Mouse (Mus musculus) liver, postnatal 0 days (tissue): ENCODE measurements around the gene Smtnl1. TPM values are rescaled to one million over a fixed set of nuclear protein-coding genes. Genes with fewer than 3 reads are reported as not detected.
A peak's percentile ranks its signal among the peaks of the same experiment; 100 is the strongest.

Source experiments
- ATAC-seq: fragments of 200-750 bp; cut with Nextera tagmentation; 2 replicates; pipeline ENCODE4 v1.8.0; 2017; ENCODE audit warnings: mild to moderate bottlenecking, moderate library complexity
- DNase-seq: peaks from one replicate; pipeline ENCODE4 v3.0.0-alpha.2; 2016
- H3K27ac ChIP-seq: fragments of 300-500 bp; sonication (generic); 2 replicates; pipeline ENCODE4 v1.5.1; 2014; ENCODE audit warnings: antibody characterized with exemption, moderate library complexity, mild to moderate bottlenecking, low read depth
- H3K27me3 ChIP-seq: fragments of 300-500 bp; sonication (generic); 2 replicates; pipeline ENCODE4 v1.6.1; 2014; ENCODE audit warnings: low read length, control low read depth, mixed read lengths; ENCODE audit not compliant: insufficient read depth
- H3K36me3 ChIP-seq: fragments of 300-500 bp; sonication (generic); replicated peaks from 2 replicates; pipeline ENCODE4 v1.6.1; 2014; ENCODE audit warnings: mild to moderate bottlenecking, control low read depth, low read length, moderate library complexity, mixed read lengths; ENCODE audit not compliant: insufficient read depth
- H3K4me1 ChIP-seq: fragments of 300-500 bp; sonication (generic); 2 replicates; pipeline ENCODE4 v1.6.1; 2014; ENCODE audit warnings: antibody characterized with exemption, mild to moderate bottlenecking, control low read depth; ENCODE audit not compliant: insufficient read depth
- H3K4me2 ChIP-seq: fragments of 300-500 bp; sonication (generic); 2 replicates; pipeline ENCODE4 v1.6.1; 2014; ENCODE audit warnings: low read depth, mild to moderate bottlenecking, low read length, moderate library complexity, mixed read lengths
- H3K4me3 ChIP-seq: fragments of 300-500 bp; sonication (generic); 2 replicates; pipeline ENCODE4 v1.5.1; 2014; ENCODE audit warnings: low read depth, low read length
- H3K9ac ChIP-seq: fragments of 300-500 bp; sonication (generic); replicated peaks from 2 replicates; pipeline ENCODE4 v1.6.1; 2014; ENCODE audit warnings: mild to moderate bottlenecking, moderate library complexity
- H3K9me3 ChIP-seq: fragments of 300-500 bp; sonication (generic); 2 replicates; pipeline ENCODE4 v1.6.1; 2016; ENCODE audit warnings: mild to moderate bottlenecking, control low read depth, low read length, mixed read lengths
- CTCF ChIP-seq: sonication (generic); IDR thresholded peaks from 2 replicates; pipeline ENCODE4 v1.5.1; 2016; ENCODE audit warnings: antibody characterized with exemption, low read depth
- EP300 ChIP-seq: IDR thresholded peaks from 2 replicates; pipeline ENCODE4 v1.6.1; 2016; ENCODE audit warnings: antibody characterized with exemption, low read depth, mild to moderate bottlenecking
- WGBS: fragments of 180-500 bp; shearing (Covaris S2); extraction: QIAGEN DNeasy Blood & Tissue Kit; methylation state at CpG from one replicate; pipeline ENCODE4 v1.1.7; 2014; ENCODE audit not compliant: insufficient replicate concordance; 5-methylcytosine and 5-hydroxymethylcytosine counted together
- polyA plus RNA-seq: library from polyadenylated mRNA; unstranded; fragments of >200 nt; fragmentation: Nextera tagmentation; extraction: Ambion mirVana; gene quantifications from 2 replicates; pipeline ENCODE4 v1.2.1, GENCODE M21; 2015

Gene Smtnl1
- polyA plus RNA-seq, 1 experiment from 2014 or later, result 0.15 TPM

DNA sequence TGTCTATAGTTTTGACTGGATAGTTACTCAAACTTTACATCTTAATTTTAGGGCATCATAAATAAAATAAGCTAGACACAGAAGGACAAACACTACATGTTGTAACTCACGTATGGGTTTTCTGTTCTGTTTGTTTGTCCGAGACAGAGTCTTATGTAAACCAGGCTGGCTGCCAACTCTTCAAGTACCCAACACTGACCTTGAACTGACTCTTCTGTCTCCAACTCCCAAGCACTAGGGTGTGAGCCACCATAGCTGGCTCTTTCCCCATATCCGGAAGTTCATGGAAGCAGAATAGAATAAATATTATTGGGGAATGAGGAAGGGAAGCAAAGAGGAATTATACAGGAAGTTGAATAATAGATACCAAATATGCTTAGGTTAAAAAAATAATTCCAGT lies 29.9 kb downstream of the Smtnl1 start:
- Histone ChIP-seq H3K4me3 (no peak overlapping the region), H3K27ac (no peak overlapping the region), H3K4me1 (peaks cover 8% of the 10 kb centered on the region), H3K27me3 (no peaks in the 10 kb centered on the region), H3K9me3 (peaks cover 2% of the 10 kb centered on the region; the same call in 1 of the 2 replicates), H3K36me3 (no peaks in the 10 kb centered on the region), H3K9ac (no peak overlapping the region), H3K4me2 (peak overlapping the region; percentile 38; the same call in 1 of the 2 replicates)
- TF ChIP-seq CTCF (no peak), EP300 (no peak)
- DNase-seq (no peak), ATAC-seq (no peak)
- 58% methylated on average over 3 of the region's 3 CpGs for WGBS

DNA sequence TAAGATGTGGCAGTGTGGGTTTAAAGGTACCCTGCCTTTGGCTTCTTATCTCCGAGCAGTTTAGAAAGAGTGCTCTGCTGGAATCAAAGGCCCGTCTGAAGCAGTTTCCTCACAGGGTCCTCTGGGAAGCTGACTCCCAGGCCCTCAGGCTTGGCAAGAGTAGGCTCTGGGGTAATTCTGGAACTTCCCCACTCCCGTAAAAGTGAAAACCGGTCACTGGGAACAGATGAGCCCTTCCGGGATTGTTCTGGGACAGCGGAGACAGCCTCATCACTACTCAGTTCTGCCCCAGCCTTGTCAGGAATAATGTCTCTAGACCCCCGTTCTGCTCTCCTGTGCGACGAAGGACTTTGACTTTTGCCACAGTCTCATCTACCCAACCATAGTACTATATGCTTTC lies 32.0 kb downstream of the Smtnl1 start:
- H3K4me1 ChIP-seq, result peaks cover 7% of the 10 kb centered on the region
- no peak overlapping the region for H3K27ac ChIP-seq
- no peak for ATAC-seq
- TF ChIP-seq CTCF (no peak), EP300 (no peak)
- H3K9me3 ChIP-seq, result peaks cover 2% of the 10 kb centered on the region; the same call in 1 of the 2 replicates
- no peaks in the 10 kb centered on the region for H3K27me3 ChIP-seq
- no peak for DNase-seq
- H3K9ac ChIP-seq, result no peak overlapping the region
- WGBS, result 67% methylated on average over 9 of the region's 9 CpGs
- H3K36me3 ChIP-seq, result no peaks in the 10 kb centered on the region
- no peak overlapping the region for H3K4me3 ChIP-seq
- H3K4me2 ChIP-seq, result no peak overlapping the region

DNA sequence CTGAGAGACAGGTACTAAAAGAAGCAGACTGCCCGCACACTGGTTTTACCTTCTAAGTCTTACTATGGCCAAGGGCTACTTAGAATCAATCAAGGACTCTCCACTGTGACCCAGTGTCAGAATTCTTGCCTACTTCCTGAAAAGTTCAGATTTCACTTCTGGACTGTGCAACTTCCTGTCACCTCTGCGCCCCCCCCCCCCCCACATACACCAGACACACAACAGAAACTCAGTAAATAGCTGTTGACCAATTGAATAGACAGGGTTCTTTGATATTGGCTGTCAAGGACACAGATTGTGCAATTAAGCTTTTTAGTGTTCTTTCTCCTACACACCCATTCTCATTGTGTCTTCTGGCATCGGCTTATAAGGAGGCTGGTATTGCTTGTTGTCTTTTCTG lies 34.1 kb downstream of the Smtnl1 start:
- Histone ChIP-seq H3K4me3 (no peak overlapping the region), H3K4me1 (peaks cover 2% of the 10 kb centered on the region), H3K36me3 (no peaks in the 10 kb centered on the region), H3K9me3 (no peaks in the 10 kb centered on the region), H3K4me2 (no peak overlapping the region), H3K27ac (no peak overlapping the region), H3K9ac (no peak overlapping the region), H3K27me3 (no peaks in the 10 kb centered on the region)
- DNase-seq, result no peak
- TF ChIP-seq CTCF, result no peak
- no peak for TF ChIP-seq EP300
- WGBS, result 60% methylated on average over 3 of the region's 3 CpGs
- no peak; the same call in 1 of the 2 replicates for ATAC-seq

DNA sequence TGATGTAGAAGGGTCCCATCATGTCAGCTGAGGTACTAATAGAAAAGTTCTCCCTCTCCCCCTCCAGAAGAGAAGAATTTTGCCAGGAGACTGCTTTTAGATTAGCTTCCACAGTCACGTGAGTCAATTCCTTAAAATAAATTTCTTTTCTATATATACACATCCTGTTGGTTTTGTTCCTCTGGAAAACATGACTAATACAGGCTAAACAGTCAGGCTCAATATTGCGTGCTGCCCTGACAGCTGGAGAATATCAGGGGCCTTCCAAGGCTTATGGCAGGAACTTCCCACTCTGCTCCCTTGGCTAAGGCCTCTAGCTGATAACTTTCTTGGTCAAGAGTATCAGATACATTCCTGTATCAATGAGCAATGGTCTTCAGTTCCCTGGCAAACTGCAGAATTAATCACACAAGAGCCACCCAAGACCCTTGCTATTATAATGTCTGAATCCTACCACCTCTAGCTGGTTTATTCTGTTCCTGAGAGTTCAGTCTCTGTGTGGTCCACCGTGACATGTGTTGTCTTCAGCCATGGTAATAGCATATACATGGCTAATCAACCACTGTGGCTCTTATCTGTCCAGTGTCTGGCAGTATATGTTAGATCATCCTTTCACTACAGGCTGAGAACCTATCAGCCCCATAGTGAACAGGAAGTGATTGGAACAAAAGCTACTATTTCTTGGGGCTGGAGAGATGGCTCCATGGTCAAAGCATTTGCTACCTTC lies 38.4 kb downstream of the Smtnl1 start:
- H3K4me1 ChIP-seq, result no peaks in the 10 kb centered on the region; the same call in 1 of the 2 replicates
- DNase-seq, result no peak
- no peaks in the 10 kb centered on the region for H3K27me3 ChIP-seq
- 0 out of 2 replicates have a peak, but pooled peaks have one; percentile 47 for ATAC-seq
- no peak overlapping the region for H3K27ac ChIP-seq
- H3K9me3 ChIP-seq, result no peaks in the 10 kb centered on the region
- no peaks in the 10 kb centered on the region for H3K36me3 ChIP-seq
- H3K4me3 ChIP-seq, result no peak overlapping the region
- no peak overlapping the region for H3K9ac ChIP-seq
- 63% methylated on average over 3 of the region's 3 CpGs for WGBS
- TF ChIP-seq CTCF (no peak), EP300 (no peak)
- no peak overlapping the region for H3K4me2 ChIP-seq

DNA sequence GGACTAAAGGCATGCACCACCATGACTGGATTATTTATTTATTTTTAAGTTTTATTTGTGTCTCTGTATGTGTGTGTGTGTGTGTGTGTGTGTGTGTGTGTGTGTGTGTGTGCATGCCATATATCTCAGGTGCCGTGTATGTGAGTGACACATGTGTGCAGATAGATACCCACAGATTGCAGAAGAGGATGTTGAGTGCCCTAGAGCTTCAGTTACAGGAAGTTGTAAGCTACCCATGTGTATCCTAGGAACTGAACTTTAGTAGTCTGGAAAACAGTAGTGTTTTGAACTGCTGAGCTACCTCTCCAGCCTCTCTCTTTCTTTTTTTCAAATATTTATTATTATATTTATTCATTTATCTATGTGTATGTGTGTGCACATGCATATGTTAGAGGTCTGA lies 39.1 kb downstream of the Smtnl1 start:
- Histone ChIP-seq H3K4me3 (no peak overlapping the region), H3K27me3 (no peaks in the 10 kb centered on the region), H3K36me3 (no peaks in the 10 kb centered on the region), H3K4me1 (no peaks in the 10 kb centered on the region; the same call in 1 of the 2 replicates), H3K9me3 (no peaks in the 10 kb centered on the region), H3K4me2 (no peak overlapping the region), H3K9ac (no peak overlapping the region), H3K27ac (no peak overlapping the region)
- DNase-seq, result no peak
- no peak for TF ChIP-seq CTCF
- TF ChIP-seq EP300, result no peak
- 43% methylated on average over 1 of the region's 1 CpGs for WGBS
- ATAC-seq, result no peak

DNA sequence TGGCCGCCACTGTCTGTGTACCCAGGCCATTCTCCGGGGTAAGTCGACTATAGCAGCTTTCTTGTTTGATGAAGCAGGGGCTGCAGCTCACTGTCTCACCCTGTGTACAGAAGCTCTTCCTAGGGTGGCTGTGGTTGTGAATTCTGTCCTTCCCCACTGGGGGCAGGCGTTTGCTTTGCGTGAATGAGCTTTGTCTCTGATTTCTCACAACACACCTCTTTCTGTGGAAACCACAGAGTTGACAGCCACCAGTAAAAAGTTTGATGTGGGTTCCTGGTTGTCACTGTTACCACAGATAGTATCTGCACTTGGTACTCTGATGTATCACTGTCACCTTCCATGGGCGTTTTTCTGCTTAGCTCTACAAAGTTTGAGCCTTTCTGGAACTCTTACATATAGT lies 43.2 kb downstream of the Smtnl1 start:
- Histone ChIP-seq H3K36me3 (no peaks in the 10 kb centered on the region), H3K4me3 (no peak overlapping the region), H3K9ac (no peak overlapping the region), H3K9me3 (no peaks in the 10 kb centered on the region), H3K27ac (no peak overlapping the region), H3K4me1 (peaks cover 5% of the 10 kb centered on the region), H3K4me2 (no peak overlapping the region), H3K27me3 (peaks cover 2% of the 10 kb centered on the region; the same call in 1 of the 2 replicates)
- ATAC-seq (no peak), DNase-seq (no peak)
- 32% methylated on average over 6 of the region's 6 CpGs for WGBS
- no peak for TF ChIP-seq EP300
- TF ChIP-seq CTCF, result peak; percentile 65
